Mouse (Mus musculus) intestine, embryonic 15.5 days (tissue): ENCODE data around the gene Nup43. TPM values are rescaled to one million over a fixed set of nuclear protein-coding genes. Genes with fewer than 3 reads are reported as not detected.

Source experiments
- ATAC-seq: fragments of 200-750 bp; cut with Nextera tagmentation; 2 replicates; pipeline ENCODE4 v1.8.0; 2017; ENCODE audit warnings: moderate TSS enrichment, moderate library complexity
- H3K27ac ChIP-seq: fragments of 300-500 bp; sonication (generic); 2 replicates; pipeline ENCODE4 v1.5.1; 2015; ENCODE audit warnings: mild to moderate bottlenecking, inconsistent platforms
- H3K27me3 ChIP-seq: fragments of 300-500 bp; sonication (generic); replicated peaks from 2 replicates; pipeline ENCODE4 v1.6.1; 2015; ENCODE audit warnings: inconsistent platforms
- H3K36me3 ChIP-seq: fragments of 300-500 bp; sonication (generic); 2 replicates; pipeline ENCODE4 v1.6.1; 2015; ENCODE audit warnings: inconsistent platforms
- H3K4me1 ChIP-seq: fragments of 300-500 bp; sonication (generic); replicated peaks from 2 replicates; pipeline ENCODE4 v1.6.1; 2015; ENCODE audit warnings: inconsistent platforms
- H3K4me2 ChIP-seq: fragments of 300-500 bp; sonication (generic); replicated peaks from 2 replicates; pipeline ENCODE4 v1.6.1; 2015; ENCODE audit warnings: mild to moderate bottlenecking, inconsistent platforms
- H3K4me3 ChIP-seq: fragments of 300-500 bp; sonication (generic); replicated peaks from 2 replicates; pipeline ENCODE4 v1.5.1; 2015; ENCODE audit warnings: inconsistent platforms
- H3K9ac ChIP-seq: fragments of 300-500 bp; sonication (generic); 2 replicates; pipeline ENCODE4 v1.6.1; 2015; ENCODE audit warnings: inconsistent platforms
- H3K9me3 ChIP-seq: fragments of 300-500 bp; sonication (generic); 2 replicates; pipeline ENCODE4 v1.6.1; 2016; ENCODE audit warnings: inconsistent platforms
- WGBS: fragments of 180-500 bp; shearing (Covaris S2); methylation state at CpG from one replicate; pipeline ENCODE4 v1.1.7; 2015; 5-methylcytosine and 5-hydroxymethylcytosine counted together
- polyA plus RNA-seq: library from polyadenylated mRNA; unstranded; fragments of >200 nt; fragmentation: Nextera tagmentation; extraction: Ambion mirVana; gene quantifications from 2 replicates; pipeline ENCODE4 v1.2.1, GENCODE M21; 2015

Nup43 gene
- polyA plus RNA-seq, 1 experiment from 2014 or later, result 51.2 TPM

- peaks cover 7% of the 10 kb centered on the region; the same call in 1 of the 2 replicates for H3K36me3 ChIP-seq
- ATAC-seq, result no peak
- no peak overlapping the region for H3K4me3 ChIP-seq
- H3K9ac ChIP-seq, result no peak overlapping the region
- no peaks in the 10 kb centered on the region for H3K4me1 ChIP-seq
- no peak overlapping the region for H3K27ac ChIP-seq
- no peak overlapping the region for H3K4me2 ChIP-seq
- WGBS, result 94% methylated on average over 2 of the region's 2 CpGs
- no peaks in the 10 kb centered on the region for H3K9me3 ChIP-seq
- no peaks in the 10 kb centered on the region for H3K27me3 ChIP-seq
Observed at GRCm38 (mm10) chr10:7651057-7651456, 16.2 kb upstream of the Nup43 start.

- peak overlapping the region; percentile 82 for H3K4me2 ChIP-seq
Observed at GRCm38 (mm10) chr10:7662471-7663141, 4.7 kb upstream of the Nup43 start.

GRCm38 (mm10) chr10:7663159-7664026 is 3.9 kb upstream of the Nup43 start:
- Histone ChIP-seq H3K4me1 (peaks cover 8% of the 10 kb centered on the region), H3K4me2 (peak overlapping the region; percentile 82), H3K27ac (peak overlapping the region; percentile 94), H3K9me3 (no peaks in the 10 kb centered on the region), H3K4me3 (peak overlapping the region; percentile 94), H3K27me3 (no peaks in the 10 kb centered on the region), H3K36me3 (no peaks in the 10 kb centered on the region), H3K9ac (peak overlapping the region; percentile 81)
- under 1% methylated on average over 64 of the region's 64 CpGs for WGBS
- peak; percentile 93 for ATAC-seq

More at GRCm38 (mm10) chr10:7662471-7663141, 4.7 kb upstream of the Nup43 start:
- Histone ChIP-seq H3K27ac (peak overlapping the region; percentile 94), H3K4me1 (0 out of 2 replicates have a peak, but pooled peaks cover 4% of the 10 kb centered on the region), H3K9ac (peak overlapping the region; percentile 81), H3K27me3 (no peaks in the 10 kb centered on the region), H3K4me3 (peak overlapping the region; percentile 94), H3K36me3 (no peaks in the 10 kb centered on the region), H3K9me3 (no peaks in the 10 kb centered on the region)
- WGBS, result under 1% methylated on average over 44 of the region's 44 CpGs
- ATAC-seq, result peak; percentile 82

GRCm38 (mm10) chr10:7664027-7664526 is 3.2 kb upstream of the Nup43 start:
- 57% methylated on average over 6 of the region's 6 CpGs for WGBS
- peaks cover 9% of the 10 kb centered on the region for H3K4me1 ChIP-seq
- H3K9me3 ChIP-seq, result no peaks in the 10 kb centered on the region
- no peaks in the 10 kb centered on the region for H3K27me3 ChIP-seq
- ATAC-seq, result no peak
- peak overlapping the region; percentile 82 for H3K4me2 ChIP-seq
- H3K4me3 ChIP-seq, result peak overlapping the region; percentile 94
- H3K36me3 ChIP-seq, result no peaks in the 10 kb centered on the region
- peak overlapping the region; percentile 94; the same call in 1 of the 2 replicates for H3K27ac ChIP-seq
- peak overlapping the region; percentile 81; the same call in 1 of the 2 replicates for H3K9ac ChIP-seq

GRCm38 (mm10) chr10:7664889-7665288 is 2.4 kb upstream of the Nup43 start:
- no peak overlapping the region for H3K27ac ChIP-seq
- H3K36me3 ChIP-seq, result 0 out of 2 replicates have a peak, but pooled peaks cover 1% of the 10 kb centered on the region
- ATAC-seq, result no peak
- H3K9me3 ChIP-seq, result no peaks in the 10 kb centered on the region
- peaks cover 9% of the 10 kb centered on the region for H3K4me1 ChIP-seq
- H3K4me2 ChIP-seq, result no peak overlapping the region
- no peak overlapping the region for H3K9ac ChIP-seq
- H3K27me3 ChIP-seq, result no peaks in the 10 kb centered on the region
- no peak overlapping the region for H3K4me3 ChIP-seq
- WGBS, result 88% methylated on average over 1 of the region's 1 CpGs

- 74% methylated on average over 1 of the region's 1 CpGs for WGBS
- no peaks in the 10 kb centered on the region for H3K9me3 ChIP-seq
- no peak overlapping the region for H3K9ac ChIP-seq
- no peak overlapping the region for H3K4me2 ChIP-seq
- no peak overlapping the region for H3K27ac ChIP-seq
- ATAC-seq, result peak; percentile 55
- peaks cover 33% of the 10 kb centered on the region for H3K36me3 ChIP-seq
- H3K4me1 ChIP-seq, result no peaks in the 10 kb centered on the region
- H3K4me3 ChIP-seq, result no peak overlapping the region
- no peaks in the 10 kb centered on the region for H3K27me3 ChIP-seq
Observed at GRCm38 (mm10) chr10:7673673-7674072, 6.4 kb downstream of the Nup43 start.

GRCm38 (mm10) chr10:7680731-7681301 is 13.5 kb downstream of the Nup43 start, which contains the start of the genes Pcmt1 and Lats1:
Gene Pcmt1, minus strand, starts transcription at chr10:7681136.
Gene Lats1, plus strand, starts transcription at chr10:7681214.
- H3K9ac ChIP-seq, result peak within 1 kb of the TSS; percentile 99
- H3K4me3 ChIP-seq, result peak within 1 kb of the TSS; percentile 98
- peak; percentile 93 for ATAC-seq
- H3K27ac ChIP-seq, result peak within 1 kb of the TSS; percentile 98
- H3K4me1 ChIP-seq, result peaks cover 16% of the 10 kb centered on the region
- under 1% methylated on average over 65 of the region's 65 CpGs for WGBS
- H3K27me3 ChIP-seq, result no peaks in the 10 kb centered on the region
- H3K4me2 ChIP-seq, result peak within 1 kb of the TSS; percentile 64
- H3K9me3 ChIP-seq, result no peaks in the 10 kb centered on the region
- H3K36me3 ChIP-seq, result peaks cover 20% of the 10 kb centered on the region

GRCm38 (mm10) chr10:7681343-7682025 is 14.2 kb downstream of the Nup43 start:
- peak overlapping the region; percentile 99 for H3K9ac ChIP-seq
- H3K4me1 ChIP-seq, result peaks cover 16% of the 10 kb centered on the region
- WGBS, result under 1% methylated on average over 64 of the region's 64 CpGs
- peak overlapping the region; percentile 98 for H3K27ac ChIP-seq
- H3K4me3 ChIP-seq, result peak overlapping the region; percentile 98
- no peaks in the 10 kb centered on the region for H3K9me3 ChIP-seq
- peaks cover 15% of the 10 kb centered on the region for H3K36me3 ChIP-seq
- peak overlapping the region; percentile 64 for H3K4me2 ChIP-seq
- peak; percentile 90 for ATAC-seq
- no peaks in the 10 kb centered on the region for H3K27me3 ChIP-seq

GRCm38 (mm10) chr10:7682249-7682648 is 14.9 kb downstream of the Nup43 start:
- WGBS, result 47% methylated on average over 3 of the region's 3 CpGs
- peak overlapping the region; percentile 99 for H3K9ac ChIP-seq

GRCm38 (mm10) chr10:7686902-7687301 is 19.6 kb downstream of the Nup43 start:
- H3K27ac ChIP-seq, result no peak overlapping the region
- peaks cover 7% of the 10 kb centered on the region; the same call in 1 of the 2 replicates for H3K36me3 ChIP-seq
- no peaks in the 10 kb centered on the region for H3K27me3 ChIP-seq
- peak; percentile 13; the same call in 1 of the 2 replicates for ATAC-seq
- peaks cover 10% of the 10 kb centered on the region for H3K4me1 ChIP-seq
- H3K4me2 ChIP-seq, result no peak overlapping the region
- H3K9ac ChIP-seq, result no peak overlapping the region
- no peak overlapping the region for H3K4me3 ChIP-seq
- no peaks in the 10 kb centered on the region for H3K9me3 ChIP-seq
- WGBS, result 72% methylated on average over 6 of the region's 6 CpGs

More at GRCm38 (mm10) chr10:7682249-7682648, 14.9 kb downstream of the Nup43 start:
- H3K36me3 ChIP-seq, result peaks cover 8% of the 10 kb centered on the region
- H3K4me2 ChIP-seq, result peak overlapping the region; percentile 64
- ATAC-seq, result no peak
- H3K4me3 ChIP-seq, result peak overlapping the region; percentile 98
- 0 out of 2 replicates have a peak overlapping the region, but pooled peaks have one; percentile 98 for H3K27ac ChIP-seq
- peaks cover 16% of the 10 kb centered on the region for H3K4me1 ChIP-seq
- H3K27me3 ChIP-seq, result no peaks in the 10 kb centered on the region
- no peaks in the 10 kb centered on the region for H3K9me3 ChIP-seq

GRCm38 (mm10) chr10:7695286-7695685 is 28.0 kb downstream of the Nup43 start:
- H3K27ac ChIP-seq, result no peak overlapping the region
- H3K4me3 ChIP-seq, result no peak overlapping the region
- H3K4me2 ChIP-seq, result no peak overlapping the region
- H3K9ac ChIP-seq, result no peak overlapping the region
- H3K27me3 ChIP-seq, result no peaks in the 10 kb centered on the region
- no peaks in the 10 kb centered on the region for H3K9me3 ChIP-seq
- no peak for ATAC-seq
- H3K4me1 ChIP-seq, result no peaks in the 10 kb centered on the region
- peaks cover 36% of the 10 kb centered on the region for H3K36me3 ChIP-seq
